In genomic region chr2:5015527-5015926, GRCm38 (mm10) we compare ENCODE assay signal across 24 mouse cellular contexts. TPM values are rescaled to one million over a fixed set of nuclear protein-coding genes. Genes with fewer than 3 reads are reported as not detected.
DNase-seq lines count a peak whose midpoint lies in the region; ATAC-seq and TF ChIP-seq lines count a peak whose summit lies in the region.
"Had no signal": no experiment of that assay in that cellular context is flagged by ENCODE, and none has a peak within 500 bp of the region (broad histone marks: within the 10 kb centered on the region; RNA-seq: fewer than 3 reads in every experiment).

No protein-coding gene starts in this region.

- H3K36me3 ChIP-seq in limb, embryonic 14.5 days (ENCODE audit: control insufficient read depth, insufficient read depth, low read length): no peaks in the 10 kb centered on the region
- H3K36me3 ChIP-seq in limb, embryonic 10.5 days: peaks cover 4% of the 10 kb centered on the region
- H3K36me3 ChIP-seq in liver, adult 2 months (ENCODE audit: control insufficient read depth, insufficient read depth, low read length): peaks cover 18% of the 10 kb centered on the region
- H3K36me3 ChIP-seq in liver, embryonic 12.5 days: peaks cover 8% of the 10 kb centered on the region

- H3K9ac ChIP-seq in limb, embryonic 14.5 days (ENCODE audit: low read depth, low read length, severe bottlenecking): no peak overlapping the region
- H3K9ac ChIP-seq in liver, adult 2 months (ENCODE audit: low read depth, low read length): no peak overlapping the region
- H3K9ac ChIP-seq in liver, embryonic 12.5 days: no peak overlapping the region

- DNase-seq in heart, adult 11 months: peak; percentile 55
- no peak for DNase-seq in heart, postnatal 14 days
- peak; percentile 10 for DNase-seq in limb, embryonic 14.5 days (ENCODE audit: low spot score)
- DNase-seq in limb, embryonic 10.5 days (ENCODE audit: low spot score): no peak
- peak; percentile 55 for DNase-seq in liver, adult 2 months (ENCODE audit: extremely low read depth, low read depth, low spot score)
- DNase-seq: adrenal gland, adult 2 months; adrenal gland, adult 8-10 months; adrenal gland, postnatal 10 days; adrenal gland, postnatal 14 days; adrenal gland, postnatal 25 days; adrenal gland, postnatal 36 days; B cell, adult 2 months; cerebellum, adult 11 months; cerebellum, adult 11-12 months; cerebellum, adult 18-20 months had no signal

- intact Hi-C loops in heart, postnatal 14 days (cut with DNase I): no loop called here

- no peaks in the 10 kb centered on the region for H3K9me3 ChIP-seq in limb, embryonic 14.5 days (ENCODE audit: control insufficient read depth, low read length)
- no peaks in the 10 kb centered on the region for H3K9me3 ChIP-seq in limb, embryonic 10.5 days (replicated peaks)
- H3K9me3 ChIP-seq in liver, embryonic 12.5 days (replicated peaks): no peaks in the 10 kb centered on the region
- H3K9me3 ChIP-seq: G1E had no signal

- H3K27ac ChIP-seq in limb, embryonic 14.5 days (replicated peaks; ENCODE audit: low read depth, low read length): no peak overlapping the region
- no peak overlapping the region for H3K27ac ChIP-seq in limb, embryonic 10.5 days
- H3K27ac ChIP-seq in liver, adult 2 months (replicated peaks; ENCODE audit: insufficient read depth, low read depth, low read length): 0 out of 2 replicates have a peak overlapping the region, but pooled peaks have one; percentile 7
- no peak overlapping the region for H3K27ac ChIP-seq in liver, embryonic 12.5 days

- 86% methylated on average over 6 of the region's 6 CpGs for WGBS in limb, embryonic 14.5 days
- WGBS in limb, embryonic 10.5 days: 88% methylated on average over 6 of the region's 6 CpGs
- WGBS in liver, adult 2 months: 53% methylated on average over 6 of the region's 6 CpGs
- 87% methylated on average over 6 of the region's 6 CpGs for WGBS in liver, embryonic 12.5 days (ENCODE audit: insufficient replicate concordance)

- no peaks in the 10 kb centered on the region for H3K27me3 ChIP-seq in limb, embryonic 14.5 days (ENCODE audit: control insufficient read depth, insufficient read depth, low read length)
- H3K27me3 ChIP-seq in limb, embryonic 10.5 days (ENCODE audit: low read depth, poor library complexity, severe bottlenecking): no peaks in the 10 kb centered on the region
- H3K27me3 ChIP-seq in liver, adult 2 months (ENCODE audit: control insufficient read depth, insufficient read depth, low read length): no peaks in the 10 kb centered on the region
- no peaks in the 10 kb centered on the region for H3K27me3 ChIP-seq in liver, embryonic 12.5 days (replicated peaks)
- H3K27me3 ChIP-seq: CH12.LX, Patski had no signal

- H3K4me2 ChIP-seq in limb, embryonic 14.5 days (replicated peaks; ENCODE audit: low read depth, low read length, severe bottlenecking): no peak overlapping the region
- H3K4me2 ChIP-seq in liver, embryonic 12.5 days: no peak overlapping the region

- no peak for TF ChIP-seq POLR2A in limb, embryonic 14.5 days (IDR thresholded peaks at IDR 0.05; ENCODE audit: borderline replicate concordance, extremely low read depth, insufficient read depth, insufficient read length)
- TF ChIP-seq POLR2A in liver, adult 2 months (IDR thresholded peaks at IDR 0.05; ENCODE audit: extremely low read depth, insufficient read depth, low read length): no peak

- no peaks in the 10 kb centered on the region for H3K79me2 ChIP-seq in liver, adult 2 months (ENCODE audit: control insufficient read depth, insufficient read depth, low read length)

- ATAC-seq in limb, embryonic 14.5 days (ENCODE audit: low FRiP score, low read depth): no peak
- no peak for ATAC-seq in liver, embryonic 12.5 days
- ATAC-seq: activated CD4-positive, CD25-positive, alpha-beta regulatory T cell, adult 4 months; CD4-positive, CD25-positive, alpha-beta regulatory T cell, adult 4 months; Patski had no signal

- peaks cover 8% of the 10 kb centered on the region; the same call in 1 of the 2 replicates for H3K4me1 ChIP-seq in limb, embryonic 14.5 days (ENCODE audit: control insufficient read depth, insufficient read depth, low read length)
- peaks cover 10% of the 10 kb centered on the region for H3K4me1 ChIP-seq in limb, embryonic 10.5 days
- peaks cover 5% of the 10 kb centered on the region; the same call in 1 of the 2 replicates for H3K4me1 ChIP-seq in liver, adult 2 months (ENCODE audit: control insufficient read depth, insufficient read depth, low read length)
- H3K4me1 ChIP-seq in liver, embryonic 12.5 days: peaks cover 32% of the 10 kb centered on the region

- no peak overlapping the region for H3K4me3 ChIP-seq in limb, embryonic 14.5 days (replicated peaks; ENCODE audit: low read length)
- H3K4me3 ChIP-seq in limb, embryonic 10.5 days: no peak overlapping the region
- no peak overlapping the region for H3K4me3 ChIP-seq in liver, adult 2 months (ENCODE audit: insufficient read depth, low read depth, low read length)
- H3K4me3 ChIP-seq in liver, embryonic 12.5 days: no peak overlapping the region

- TF ChIP-seq CTCF in liver, adult 2 months (IDR thresholded peaks at IDR 0.05; ENCODE audit: low read depth, low read length): no peak

RNA-seq across cellular contexts. Expression of gene Mcm10, which starts 2.9 kb away (rescaled TPM):
- 1 to 10 TPM in 1 of 2 experiments, under 1 TPM in 1; 0.88 to 1.8 TPM for total RNA-seq in heart, postnatal 14 days (2021)
- 22.8 and 25.5 TPM in 2 replicates for polyA plus RNA-seq in limb, embryonic 14.5 days (2012; rRNA removed)
- polyA plus RNA-seq in limb, embryonic 14.5 days (2014; fragmentation: Nextera tagmentation; extraction: Ambion mirVana): 22.2 and 24.9 TPM in 2 replicates
- 78.2 and 92.8 TPM in 2 replicates for polyA plus RNA-seq in limb, embryonic 10.5 days (2016; fragmentation: Nextera tagmentation; extraction: Ambion mirVana)
- 36.0 and 53.8 TPM in 2 replicates for total RNA-seq in liver, adult 2 months (2014; rRNA removed)
- polyA plus RNA-seq in liver, adult 2 months (2012; rRNA removed): 11.9 and 21.8 TPM in 2 replicates
- polyA plus RNA-seq in liver, embryonic 12.5 days (2016; fragmentation: Nextera tagmentation; extraction: Ambion mirVana): 57.7 and 59.0 TPM in 2 replicates

RNA-seq across cellular contexts. Expression of gene Ucma, which starts 39.6 kb away (rescaled TPM):
- not detected for total RNA-seq in heart, postnatal 14 days (2021)
- 7.7 and 9.9 TPM in 2 replicates for polyA plus RNA-seq in limb, embryonic 14.5 days (2012; rRNA removed)
- 3.3 and 4.2 TPM in 2 replicates for polyA plus RNA-seq in limb, embryonic 14.5 days (2014; fragmentation: Nextera tagmentation; extraction: Ambion mirVana)
- polyA plus RNA-seq in limb, embryonic 10.5 days (2016; fragmentation: Nextera tagmentation; extraction: Ambion mirVana): not detected in 2 replicates
- not detected in 2 replicates for total RNA-seq in liver, adult 2 months (2014; rRNA removed)
- not detected in 2 replicates for polyA plus RNA-seq in liver, adult 2 months (2012; rRNA removed)
- not detected in 2 replicates for polyA plus RNA-seq in liver, embryonic 12.5 days (2016; fragmentation: Nextera tagmentation; extraction: Ambion mirVana)
- total RNA-seq: adrenal gland, adult 18-20 months; adrenal gland, adult 2 months; adrenal gland, adult 8-10 months; adrenal gland, postnatal 10 days; adrenal gland, postnatal 14 days; adrenal gland, postnatal 25 days; adrenal gland, postnatal 36 days; adrenal gland, postnatal 4 days; CH12.LX; G1E; MEL had no signal
- polyA plus RNA-seq: activated CD4-positive, CD25-positive, alpha-beta regulatory T cell, adult 4 months; adrenal gland, adult 2 months; CD4-positive, CD25-positive, alpha-beta regulatory T cell, adult 4 months; G1E; Patski had no signal

RNA-seq across cellular contexts. Expression of gene Optn, which starts 48.3 kb away (rescaled TPM):
- 10 to 100 TPM; 41.8 to 44.0 TPM for total RNA-seq in heart, postnatal 14 days (2021)
- polyA plus RNA-seq in limb, embryonic 14.5 days (2012; rRNA removed): 2.1 and 3.0 TPM in 2 replicates
- 4.8 and 5.0 TPM in 2 replicates for polyA plus RNA-seq in limb, embryonic 14.5 days (2014; fragmentation: Nextera tagmentation; extraction: Ambion mirVana)
- polyA plus RNA-seq in limb, embryonic 10.5 days (2016; fragmentation: Nextera tagmentation; extraction: Ambion mirVana): 7.1 and 7.8 TPM in 2 replicates
- total RNA-seq in liver, adult 2 months (2014; rRNA removed): 57.1 and 70.8 TPM in 2 replicates
- 13.3 and 14.9 TPM in 2 replicates for polyA plus RNA-seq in liver, adult 2 months (2012; rRNA removed)
- 18.5 and 18.7 TPM in 2 replicates for polyA plus RNA-seq in liver, embryonic 12.5 days (2016; fragmentation: Nextera tagmentation; extraction: Ambion mirVana)

Comparison
In these comparisons a context has a peak if more than half of its experiments do, and no peak if none do; other contexts are left out.
1. DNase-seq: peak in heart, adult 11 months (single experiment), limb, embryonic 14.5 days (single experiment) and liver, adult 2 months (single experiment); none in heart, postnatal 14 days (0 of 2) and limb, embryonic 10.5 days (single experiment).